Mouse (Mus musculus) olfactory bulb, adult 2 months (tissue): ENCODE results near the gene Coil.

Experiments
- CTCF ChIP-seq: fragments of 200-500 bp; IDR thresholded peaks from 2 replicates; pipeline ENCODE4 v1.5.1; 2012; ENCODE audit warnings: low read depth, mild to moderate bottlenecking, low read length, moderate library complexity; ENCODE audit not compliant: insufficient read depth
- POLR2A ChIP-seq: fragments of 200-500 bp; IDR thresholded peaks from 2 replicates; pipeline ENCODE4 v1.6.1; 2012; ENCODE audit warnings: mild to moderate bottlenecking, low read depth, low read length, moderate library complexity; ENCODE audit not compliant: insufficient read depth

DNA sequence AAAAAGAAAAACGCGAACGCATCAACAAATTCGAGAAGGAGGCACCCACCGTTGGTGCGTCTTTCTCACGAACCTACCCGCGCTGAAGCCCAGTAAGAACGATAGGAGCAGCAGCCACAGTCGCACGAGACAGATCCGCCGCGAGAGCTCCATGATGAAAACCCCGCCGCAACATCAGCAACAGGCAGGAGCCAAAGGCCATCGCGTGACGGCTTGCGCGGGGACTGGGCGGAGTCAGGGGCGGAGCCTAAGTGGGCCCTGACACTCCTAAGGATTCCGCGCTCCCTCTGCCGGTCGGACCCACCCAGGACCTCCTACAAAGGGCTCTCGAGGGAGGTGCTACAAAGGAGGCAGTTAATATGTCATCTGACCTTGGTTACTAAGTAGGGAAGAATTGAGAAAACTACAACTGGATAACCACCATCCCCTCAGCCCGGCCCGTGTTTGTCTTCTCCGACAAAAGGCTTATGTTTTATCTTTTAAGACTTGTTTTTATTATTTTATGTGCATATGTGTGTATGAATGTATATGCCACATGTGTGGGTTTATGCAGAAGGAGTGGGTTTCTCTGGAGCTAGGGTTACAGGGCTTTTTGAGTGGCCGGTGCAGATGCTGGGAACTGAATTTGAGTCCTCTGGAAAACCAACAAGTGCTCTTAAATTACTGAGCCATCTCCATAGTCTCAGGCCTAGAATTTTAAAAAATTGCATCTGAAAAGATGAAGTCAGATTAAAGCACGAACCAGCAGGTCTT lies 14.7 kb upstream of the Coil start, which contains the start of gene Scpep1:
- TF ChIP-seq CTCF, result peak; percentile 78
- TF ChIP-seq POLR2A, result 0 out of 2 replicates have a peak, but pooled peaks have one; percentile 43
